In the genomic region with DNA sequence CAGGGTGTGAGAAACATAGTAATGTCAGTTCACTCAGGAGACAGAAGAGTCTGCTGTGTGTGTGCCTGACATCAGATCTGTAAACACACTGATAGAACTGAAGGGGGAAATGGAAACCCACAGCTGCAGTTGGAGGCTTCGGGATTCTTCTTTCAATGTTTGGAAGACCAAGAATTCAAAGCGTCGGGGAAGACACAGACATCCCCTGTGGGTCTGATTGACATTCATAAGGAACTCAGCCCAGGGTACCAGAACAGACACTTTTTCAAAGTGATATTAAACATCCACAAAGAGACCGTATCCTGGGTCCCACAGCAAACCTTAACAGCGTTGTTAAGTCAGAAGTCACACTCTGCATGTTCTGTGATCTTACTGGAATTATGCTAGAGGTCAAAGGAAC, we compare ENCODE assay signal across 24 mouse cellular contexts.
DNase-seq lines count a peak whose midpoint lies in the region; ATAC-seq and TF ChIP-seq lines count a peak whose summit lies in the region.
"Had no signal": no experiment of that assay in that cellular context is flagged by ENCODE, and none has a peak within 500 bp of the region (broad histone marks: within the 10 kb centered on the region; RNA-seq: fewer than 3 reads in every experiment).

No protein-coding gene starts in this region.

- 31% methylated on average over 5 of the region's 5 CpGs for WGBS in intestine, embryonic 14.5 days
- 34% methylated on average over 5 of the region's 5 CpGs for WGBS in intestine, embryonic 15.5 days
- 22% methylated on average over 5 of the region's 5 CpGs for WGBS in lung, postnatal 0 days

- H3K9ac ChIP-seq in intestine, embryonic 14.5 days (ENCODE audit: low read length): no peak overlapping the region
- no peak overlapping the region for H3K9ac ChIP-seq in intestine, embryonic 15.5 days
- no peak overlapping the region for H3K9ac ChIP-seq in lung, postnatal 0 days (replicated peaks; ENCODE audit: low read depth)
- H3K9ac ChIP-seq: embryonic facial prominence, embryonic 15.5 days; forebrain, embryonic 15.5 days; heart, embryonic 13.5 days; hindbrain, embryonic 12.5 days had no signal

- no peak for TF ChIP-seq POLR2A in brain, embryonic 14.5 days (IDR thresholded peaks at IDR 0.05; ENCODE audit: borderline replicate concordance, extremely low read depth, insufficient read depth, insufficient read length, poor library complexity, severe bottlenecking)

- no peaks in the 10 kb centered on the region for H3K9me3 ChIP-seq in intestine, embryonic 14.5 days (ENCODE audit: control insufficient read depth, low read length)
- no peaks in the 10 kb centered on the region for H3K9me3 ChIP-seq in intestine, embryonic 15.5 days
- H3K9me3 ChIP-seq in lung, postnatal 0 days (ENCODE audit: low read length): no peaks in the 10 kb centered on the region
- H3K9me3 ChIP-seq: embryonic facial prominence, embryonic 15.5 days; forebrain, embryonic 10.5 days; forebrain, embryonic 15.5 days; G1E; heart, embryonic 13.5 days; hindbrain, embryonic 12.5 days had no signal

- ATAC-seq in intestine, embryonic 14.5 days (replicated peaks; ENCODE audit: low FRiP score, low TSS enrichment, low read depth): no peak
- no peak for ATAC-seq in intestine, embryonic 15.5 days
- ATAC-seq in lung, postnatal 0 days: no peak
- ATAC-seq: CD4-positive, CD25-positive, alpha-beta regulatory T cell, adult 4 months; forebrain, embryonic 15.5 days; hindbrain, embryonic 16.5 days had no signal

- peak; percentile 18 for DNase-seq in embryo, embryonic 11 days
- DNase-seq in embryo, embryonic 9.5 days (ENCODE audit: extremely low spot score): no peak
- no peak for DNase-seq in intestine, embryonic 14.5 days (ENCODE audit: low spot score)
- DNase-seq in lung, postnatal 0 days (ENCODE audit: low spot score): peak; percentile 11
- no peak for DNase-seq in lung, postnatal 25 days (ENCODE audit: low spot score)
- peak; percentile 17 for DNase-seq in brain, embryonic 14.5 days (ENCODE audit: low read depth)
- DNase-seq: adrenal gland, postnatal 10 days; B cell, adult 2 months; cerebellum, adult 11-12 months; cerebellum, adult 9-11 months; cerebellum, postnatal 36 days; gastrocnemius, postnatal 10 days; heart, adult 2 months; heart, postnatal 4 days had no signal

- H3K4me2 ChIP-seq in intestine, embryonic 14.5 days (ENCODE audit: low read length): no peak overlapping the region
- no peak overlapping the region for H3K4me2 ChIP-seq in intestine, embryonic 15.5 days (replicated peaks)
- H3K4me2 ChIP-seq in lung, postnatal 0 days (replicated peaks; ENCODE audit: low read depth, low read length): no peak overlapping the region
- H3K4me2 ChIP-seq: embryonic facial prominence, embryonic 15.5 days; forebrain, embryonic 15.5 days; heart, embryonic 13.5 days; hindbrain, embryonic 12.5 days had no signal

- peaks cover 31% of the 10 kb centered on the region for H3K4me1 ChIP-seq in intestine, embryonic 14.5 days (replicated peaks; ENCODE audit: control insufficient read depth, insufficient read depth, low read length)
- peaks cover 13% of the 10 kb centered on the region; the same call in 1 of the 2 replicates for H3K4me1 ChIP-seq in intestine, embryonic 15.5 days (replicated peaks)
- H3K4me1 ChIP-seq in lung, postnatal 0 days (ENCODE audit: insufficient read depth, low read depth, low read length): 0 out of 2 replicates have a peak, but pooled peaks cover 2% of the 10 kb centered on the region
- H3K4me1 ChIP-seq: embryonic facial prominence, embryonic 15.5 days; forebrain, embryonic 10.5 days; forebrain, embryonic 15.5 days had no signal

- no peak for TF ChIP-seq CTCF in lung, postnatal 0 days (IDR thresholded peaks at IDR 0.05)
- no peak for TF ChIP-seq CTCF in brain, embryonic 14.5 days (IDR thresholded peaks at IDR 0.05; ENCODE audit: borderline replicate concordance, extremely low read depth, insufficient read depth, insufficient read length)

- H3K27me3 ChIP-seq in intestine, embryonic 14.5 days (replicated peaks; ENCODE audit: control insufficient read depth, insufficient read depth, low read length): no peaks in the 10 kb centered on the region
- no peaks in the 10 kb centered on the region for H3K27me3 ChIP-seq in intestine, embryonic 15.5 days (replicated peaks)
- H3K27me3 ChIP-seq in lung, postnatal 0 days (replicated peaks; ENCODE audit: insufficient read depth, low read length): no peaks in the 10 kb centered on the region
- H3K27me3 ChIP-seq: embryonic facial prominence, embryonic 15.5 days; forebrain, embryonic 15.5 days; heart, embryonic 13.5 days; hindbrain, embryonic 12.5 days had no signal

- no peak overlapping the region for H3K4me3 ChIP-seq in intestine, embryonic 14.5 days (ENCODE audit: low read depth, low read length)
- H3K4me3 ChIP-seq in intestine, embryonic 15.5 days (replicated peaks): no peak overlapping the region
- no peak overlapping the region for H3K4me3 ChIP-seq in lung, postnatal 0 days (ENCODE audit: low read depth, low read length)
- H3K4me3 ChIP-seq: embryonic facial prominence, embryonic 15.5 days; erythroblast, embryonic 14.5 days; forebrain, embryonic 10.5 days; forebrain, embryonic 15.5 days; heart, adult 2 months; heart, embryonic 13.5 days; hindbrain, embryonic 12.5 days had no signal

- no peak for TF ChIP-seq EP300 in lung, postnatal 0 days (IDR thresholded peaks at IDR 0.05)

- H3K27ac ChIP-seq in intestine, embryonic 14.5 days (ENCODE audit: low read depth): peak overlapping the region; percentile 29; the same call in 1 of the 2 replicates
- no peak overlapping the region for H3K27ac ChIP-seq in intestine, embryonic 15.5 days
- no peak overlapping the region for H3K27ac ChIP-seq in lung, postnatal 0 days (ENCODE audit: low read length)
- H3K27ac ChIP-seq: embryonic facial prominence, embryonic 15.5 days; forebrain, embryonic 10.5 days; forebrain, embryonic 15.5 days; heart, adult 2 months; heart, embryonic 13.5 days; hindbrain, embryonic 12.5 days had no signal

- H3K36me3 ChIP-seq in intestine, embryonic 14.5 days (ENCODE audit: control insufficient read depth, insufficient read depth, low read length): no peaks in the 10 kb centered on the region
- no peaks in the 10 kb centered on the region for H3K36me3 ChIP-seq in intestine, embryonic 15.5 days
- H3K36me3 ChIP-seq in lung, postnatal 0 days (ENCODE audit: insufficient read depth, low read length): no peaks in the 10 kb centered on the region
- H3K36me3 ChIP-seq: embryonic facial prominence, embryonic 15.5 days; forebrain, embryonic 10.5 days; forebrain, embryonic 15.5 days; G1E; heart, embryonic 13.5 days; hindbrain, embryonic 12.5 days had no signal

Comparison
In these comparisons a context has a peak if more than half of its experiments do, and no peak if none do; other contexts are left out.
1. DNase-seq: peak in embryo, embryonic 11 days (single experiment), lung, postnatal 0 days (single experiment) and brain, embryonic 14.5 days (single experiment); none in embryo, embryonic 9.5 days (single experiment), intestine, embryonic 14.5 days (single experiment) and lung, postnatal 25 days (single experiment).